Mouse (Mus musculus) thymus, postnatal 14 days (tissue): Measurements from ENCODE around the gene Dyrk1a.
A peak's percentile ranks its signal among the peaks of the same experiment; 100 is the strongest.

ENCODE experiments used
- DNase-seq: peaks from one replicate; pipeline ENCODE4 v3.0.0; 2021

Gene Dyrk1a

GRCm38 (mm10) chr16:94559782-94560181 is 10.0 kb upstream of the Dyrk1a start:
- DNase-seq: no peak

DNA sequence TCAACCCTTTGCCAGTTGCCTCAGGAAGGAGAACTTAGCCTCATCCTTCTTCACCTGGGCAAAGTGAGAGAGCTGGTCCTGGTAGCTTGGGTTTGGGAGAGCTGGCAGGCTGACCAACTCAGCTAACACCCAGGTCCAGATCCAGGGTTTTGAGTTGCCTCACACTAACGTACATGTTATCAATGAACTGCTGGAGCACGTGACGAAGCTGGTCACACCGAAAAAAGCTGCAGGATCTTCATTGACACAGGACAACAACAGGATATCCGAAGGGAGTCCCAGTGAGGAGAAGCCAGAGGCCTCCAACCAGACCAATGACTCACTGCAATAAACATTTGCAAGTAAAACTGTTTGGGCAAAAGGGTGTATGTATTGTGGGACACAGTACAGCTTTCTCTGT is 9.2 kb upstream of the Dyrk1a start:
- no peak for DNase-seq

DNA sequence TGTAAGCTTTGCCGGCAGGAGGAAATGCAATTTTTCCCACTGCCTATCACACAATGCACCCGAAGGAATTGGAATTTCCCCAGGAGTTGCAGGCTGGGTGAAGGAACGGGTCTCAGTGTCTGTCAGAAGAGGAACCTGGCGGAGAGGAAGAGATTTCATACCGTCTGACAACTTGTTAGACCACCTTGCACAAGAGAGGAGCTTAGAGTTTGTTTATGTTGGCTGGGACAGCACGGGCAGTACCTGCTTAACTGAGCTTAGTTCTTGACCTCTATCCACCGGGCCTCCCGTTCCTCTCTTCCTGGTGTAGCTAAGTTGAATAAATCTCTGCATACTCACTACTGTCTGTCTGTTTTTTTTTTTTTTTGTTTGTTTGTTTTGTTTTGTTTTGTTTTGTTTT is 3.7 kb upstream of the Dyrk1a start:
- DNase-seq: no peak

DNA sequence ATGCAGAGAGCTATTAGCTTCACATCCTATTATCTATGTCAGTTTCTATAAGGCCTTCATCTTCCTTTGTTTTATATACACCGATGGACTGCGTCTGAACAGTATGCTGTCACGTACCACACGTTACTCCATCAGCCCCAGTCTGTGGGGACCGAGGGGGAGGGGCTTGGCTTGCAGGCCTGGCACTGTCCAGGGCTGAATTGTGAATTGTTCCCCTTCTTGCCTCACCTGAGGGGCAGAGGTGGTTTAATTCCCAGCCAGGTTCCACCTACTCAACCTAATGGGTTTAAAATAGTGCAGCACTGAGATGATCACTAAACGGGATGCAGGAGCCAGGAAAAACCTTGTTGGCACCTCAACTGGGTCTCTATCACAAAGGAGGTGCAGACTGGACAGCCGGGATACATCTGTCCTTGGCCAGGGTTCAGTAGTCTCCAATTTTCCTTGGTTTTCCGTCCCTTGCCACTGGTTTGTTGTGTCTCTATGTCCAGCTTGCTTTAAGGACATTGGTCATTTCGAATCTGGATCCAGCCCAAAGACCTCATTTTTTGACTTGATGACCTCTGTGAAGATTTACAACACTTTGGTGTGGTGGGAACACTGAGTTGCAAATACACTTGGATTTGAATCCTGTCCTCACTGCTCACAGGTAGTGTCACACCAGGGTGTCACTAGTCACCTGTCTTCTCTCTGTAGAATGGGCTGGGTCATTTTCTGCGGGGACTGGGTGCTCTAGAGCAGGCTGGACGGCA is 2.8 kb upstream of the Dyrk1a start:
- DNase-seq: no peak

- DNase-seq: no peak
These were observed 2.1 kb upstream of the Dyrk1a start for GRCm38 (mm10) chr16:94567751-94568150.

DNA sequence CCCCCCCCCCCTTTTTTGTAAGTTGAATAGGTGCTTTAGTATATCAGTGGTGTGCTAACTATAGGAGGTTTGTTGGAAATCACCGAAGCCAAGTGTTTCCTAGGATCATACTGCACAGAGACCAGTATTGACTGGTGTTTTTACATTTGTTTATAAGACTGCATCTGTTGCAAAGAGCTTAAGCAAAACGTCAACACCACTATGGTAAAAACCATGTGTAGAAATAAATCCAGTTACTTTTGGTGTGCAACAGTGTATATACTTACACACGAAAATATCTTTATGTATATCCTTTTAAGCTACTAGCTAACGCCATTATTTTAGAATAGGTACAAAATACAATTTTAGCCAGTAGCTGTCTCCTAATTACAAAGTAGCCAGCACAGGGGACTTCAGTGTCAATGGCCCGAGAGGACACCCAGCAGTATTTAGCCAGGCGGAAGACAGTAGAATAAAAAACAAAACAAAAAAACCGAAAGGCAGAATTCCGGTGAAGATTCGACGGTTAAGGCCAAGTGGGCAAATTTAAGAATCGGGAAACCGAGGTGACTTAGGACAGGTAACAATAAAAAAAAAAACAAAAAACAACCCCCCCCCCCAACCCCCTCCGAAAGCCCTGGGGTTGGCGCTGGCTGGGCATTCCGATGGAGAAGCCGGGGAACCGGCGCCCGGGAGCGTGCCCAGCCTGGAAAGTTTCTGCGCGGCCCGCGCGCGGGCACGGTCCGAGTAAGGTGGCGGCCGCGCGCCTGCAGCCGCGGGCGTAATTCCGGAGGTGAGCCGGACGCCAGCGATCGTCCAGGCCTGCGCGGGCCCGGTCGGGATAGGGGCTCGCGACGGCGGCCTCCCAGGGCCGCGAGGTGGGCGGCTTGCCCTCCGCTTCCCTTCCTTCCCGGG is 1.2 kb upstream of the Dyrk1a start:
- DNase-seq: no peak

- peak; percentile 67 for DNase-seq
These were observed 691 bp downstream of the Dyrk1a start for GRCm38 (mm10) chr16:94570361-94571041.

DNA sequence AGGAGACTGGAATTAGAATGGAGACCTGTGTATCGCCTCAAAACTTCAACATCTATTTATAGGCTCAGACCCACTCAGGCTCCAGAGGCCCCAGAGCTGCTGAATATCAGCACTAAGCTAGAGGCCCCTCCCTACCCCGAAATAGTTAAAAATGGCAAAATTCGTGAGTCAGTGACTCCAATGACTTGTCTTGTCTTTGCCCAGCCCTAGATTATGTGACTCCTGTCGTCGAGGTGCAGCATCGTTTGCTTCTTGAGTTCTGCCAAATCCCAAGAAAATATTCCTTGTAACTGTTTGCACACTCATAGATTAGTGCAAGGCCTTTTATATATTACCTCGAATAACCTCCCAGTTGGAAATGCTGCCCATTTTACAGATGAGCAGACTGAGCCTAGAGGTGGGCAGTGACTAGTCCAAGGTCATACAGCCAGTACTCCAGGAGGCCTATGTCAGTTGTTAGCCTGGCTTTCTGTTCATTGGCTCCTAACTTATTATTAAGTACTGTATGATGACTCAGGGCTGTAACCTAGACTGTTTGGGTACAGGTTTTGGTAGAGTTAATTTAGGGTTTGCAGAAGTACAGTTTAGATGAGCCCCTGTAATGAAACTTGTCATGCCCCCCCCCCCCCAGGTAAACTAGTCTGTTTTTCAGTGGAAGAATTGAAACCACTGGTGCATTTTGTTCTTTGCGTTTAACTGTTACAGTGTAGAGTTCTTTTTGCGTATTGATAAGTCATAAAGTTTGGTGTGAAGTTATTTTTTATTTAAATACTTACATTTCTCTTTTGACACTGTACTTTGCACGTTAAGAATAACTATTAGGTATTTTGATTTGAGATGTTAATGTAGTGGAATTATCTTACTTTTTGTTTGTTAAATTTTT is 1.5 kb downstream of the Dyrk1a start:
- no peak for DNase-seq

DNA sequence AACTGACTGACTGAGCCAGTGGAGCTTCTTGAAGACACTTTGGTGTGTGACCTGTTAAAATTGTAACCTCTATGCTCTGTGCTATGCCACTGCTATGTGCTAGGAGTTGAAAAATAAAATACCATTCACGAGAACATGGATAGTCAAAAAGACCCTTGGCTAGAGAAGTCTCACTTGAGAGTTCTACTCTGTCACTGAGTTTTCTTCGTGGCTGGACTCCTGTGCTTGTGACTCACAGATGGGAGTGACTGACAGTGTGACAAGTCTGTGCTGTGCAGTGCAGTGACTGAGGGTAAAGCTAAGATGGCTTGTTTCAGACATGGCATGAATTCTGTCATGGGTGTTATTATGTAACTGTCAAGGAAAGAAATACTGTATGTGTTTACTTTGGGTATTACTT is 2.6 kb downstream of the Dyrk1a start:
- no peak for DNase-seq

DNA sequence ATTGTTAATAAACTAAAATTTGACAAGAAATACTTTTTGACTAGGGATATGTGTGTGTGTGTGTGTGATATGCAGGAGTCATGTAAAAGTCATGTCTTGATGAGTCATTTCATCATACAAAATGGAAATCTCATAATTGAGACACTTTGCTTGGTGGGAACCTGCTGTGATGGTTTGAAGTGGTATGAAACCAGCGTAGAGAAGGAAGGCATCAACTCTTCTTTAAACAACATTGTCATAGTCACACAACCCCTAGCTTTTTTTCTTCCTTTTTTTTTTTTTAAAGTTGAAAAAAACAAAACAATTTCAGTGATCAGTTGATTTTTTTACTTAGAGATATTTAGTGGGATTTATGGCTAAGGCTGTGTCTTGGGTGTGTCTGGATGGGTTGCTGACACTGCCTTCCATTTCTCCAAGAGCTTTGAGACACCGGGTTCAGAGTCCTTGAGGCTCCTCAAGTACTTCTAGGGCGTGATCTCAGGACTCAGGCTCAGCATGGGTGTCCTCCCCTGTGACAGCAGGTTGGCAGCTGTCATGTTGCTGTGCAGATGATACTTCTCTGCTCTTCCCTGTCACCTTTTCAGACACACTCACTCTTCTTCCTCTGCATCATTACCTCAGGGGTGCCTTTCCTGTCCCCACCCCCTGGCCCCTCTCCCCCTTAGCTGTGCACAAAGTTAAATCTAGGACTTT is 4.4 kb downstream of the Dyrk1a start:
- DNase-seq: peak; percentile 29

DNA sequence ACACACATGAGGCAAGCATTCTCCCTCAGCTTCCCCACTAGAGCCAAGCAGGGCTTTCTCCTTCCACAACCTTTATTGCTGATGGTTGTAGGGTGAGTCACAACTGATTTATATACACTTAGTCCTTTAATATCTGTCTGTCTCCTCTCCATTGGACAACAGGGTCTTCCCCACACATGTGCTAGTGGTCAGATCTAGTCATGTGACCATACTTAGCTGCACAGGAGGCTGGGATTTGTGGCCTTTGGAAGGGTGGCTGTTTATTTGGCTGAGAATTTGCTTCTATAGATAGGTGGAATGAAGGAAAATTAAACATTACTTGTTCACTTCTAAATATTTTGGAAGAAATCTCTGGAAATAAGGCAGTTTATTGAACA is 4.9 kb downstream of the Dyrk1a start:
- no peak for DNase-seq

- DNase-seq: no peak
These were observed 5.9 kb downstream of the Dyrk1a start for GRCm38 (mm10) chr16:94575757-94576156.

DNA sequence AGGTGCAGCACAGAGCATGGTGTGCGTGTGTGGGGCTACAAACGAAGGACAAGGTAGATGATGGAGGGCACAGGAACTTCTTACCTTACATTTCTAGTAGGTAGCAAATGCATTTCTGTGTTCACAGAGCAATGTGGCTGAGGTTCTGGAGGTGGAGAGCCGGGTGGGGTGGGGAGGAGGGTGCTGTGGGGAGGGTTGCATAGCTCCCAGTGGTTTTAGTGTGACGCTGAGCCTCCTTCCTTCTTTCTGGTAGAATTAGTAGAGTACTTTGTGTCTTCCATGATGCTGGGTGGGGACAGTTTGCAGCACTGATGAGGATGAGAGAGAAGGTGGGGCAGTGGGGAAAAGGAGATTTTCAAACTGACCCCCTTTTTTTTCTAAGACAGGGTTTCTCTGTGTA is 9.5 kb downstream of the Dyrk1a start:
- no peak for DNase-seq

GRCm38 (mm10) chr16:94580844-94581405 is 11.1 kb downstream of the Dyrk1a start:
- DNase-seq: no peak

- DNase-seq: no peak
These were observed 16.7 kb downstream of the Dyrk1a start for GRCm38 (mm10) chr16:94586349-94586990.

- no peak for DNase-seq
These were observed 17.7 kb downstream of the Dyrk1a start for GRCm38 (mm10) chr16:94587461-94587860.

DNA sequence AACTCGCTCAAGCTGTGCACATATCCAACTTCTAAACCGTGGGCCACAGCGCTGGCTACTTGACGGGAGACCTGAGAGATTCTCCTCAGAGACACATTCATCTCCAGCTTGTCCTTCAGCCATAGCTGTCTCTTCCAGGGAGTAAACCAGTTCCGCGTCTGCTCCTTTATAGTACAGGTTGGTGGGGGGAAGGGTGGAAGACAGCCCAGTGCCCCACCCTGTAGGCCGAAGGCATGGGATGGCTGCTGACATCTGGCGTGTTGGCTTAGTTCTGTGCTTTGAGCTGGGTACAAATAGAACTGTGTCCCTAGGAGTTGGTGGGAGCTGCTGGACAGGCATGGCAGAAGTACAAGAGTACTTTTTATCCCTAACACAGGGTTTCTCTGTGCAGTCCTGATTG is 18.4 kb downstream of the Dyrk1a start:
- DNase-seq: no peak

GRCm38 (mm10) chr16:94588974-94589373 is 19.2 kb downstream of the Dyrk1a start:
- DNase-seq: no peak

- DNase-seq: no peak
These were observed 19.8 kb downstream of the Dyrk1a start for GRCm38 (mm10) chr16:94589648-94590047.

DNA sequence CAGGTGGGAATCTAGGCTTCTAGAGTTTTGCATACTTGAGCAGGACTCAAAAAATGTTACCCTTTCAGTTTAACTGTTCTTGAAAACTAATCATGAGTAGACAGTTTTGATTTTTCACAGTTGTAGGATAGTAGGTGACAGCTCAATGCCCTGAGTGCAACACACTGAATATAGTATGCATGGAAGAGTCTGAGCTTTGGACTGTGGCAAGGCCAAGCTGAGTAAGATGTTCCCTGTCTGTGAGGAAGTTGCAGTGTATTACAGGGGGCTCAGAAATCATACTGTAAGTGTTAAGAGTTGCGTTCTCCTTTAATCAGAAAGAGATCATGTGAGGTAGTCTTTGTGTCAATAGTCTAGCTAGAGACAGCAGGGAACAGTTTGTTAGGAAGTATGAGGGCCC is 20.4 kb downstream of the Dyrk1a start:
- no peak for DNase-seq

DNA sequence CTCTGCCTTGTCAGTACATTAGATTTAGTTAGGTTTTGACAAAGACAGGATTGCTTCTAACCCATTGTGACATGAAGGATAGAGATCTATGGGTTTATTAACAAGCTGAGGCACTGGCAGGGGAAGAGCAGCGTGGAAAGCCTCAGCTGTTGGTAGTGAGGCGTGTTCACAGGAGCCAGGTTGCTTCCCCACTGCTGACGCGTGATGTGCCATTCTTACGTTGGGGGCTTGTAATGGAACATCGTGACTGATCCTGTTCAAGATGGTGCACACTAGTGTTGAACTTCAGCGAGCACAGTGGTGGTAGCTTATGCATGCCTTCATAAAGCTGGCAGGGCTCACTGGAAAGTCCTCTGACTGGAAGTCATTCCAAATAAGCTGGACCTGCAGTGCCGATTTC is 21.2 kb downstream of the Dyrk1a start:
- no peak for DNase-seq
